Comparison of ENCODE assay signal across 7 mouse cellular contexts in genomic region chr9:15280491-15280879, GRCm38 (mm10). TPM values are rescaled to one million over a fixed set of nuclear protein-coding genes. Genes with fewer than 3 reads are reported as not detected.
A peak's percentile ranks its signal among the peaks of the same experiment; 100 is the strongest.
DNase-seq lines count a peak whose midpoint lies in the region; ATAC-seq and TF ChIP-seq lines count a peak whose summit lies in the region.

No protein-coding gene starts in this region.

- ATAC-seq in forebrain, embryonic 12.5 days (ENCODE audit: low FRiP score): no peak
- ATAC-seq in stomach, embryonic 16.5 days (ENCODE audit: insufficient read depth, low FRiP score): no peak

- no peaks in the 10 kb centered on the region for H3K79me2 ChIP-seq in liver, adult 2 months (ENCODE audit: control insufficient read depth, insufficient read depth, low read length)

- peak overlapping the region; percentile 96 for H3K4me3 ChIP-seq in forebrain, embryonic 12.5 days (replicated peaks)
- peak overlapping the region; percentile 92 for H3K4me3 ChIP-seq in liver, adult 2 months (ENCODE audit: insufficient read depth, low read depth, low read length)
- peak overlapping the region; percentile 97 for H3K4me3 ChIP-seq in stomach, embryonic 16.5 days (replicated peaks; ENCODE audit: low read length)

- no peaks in the 10 kb centered on the region for H3K27me3 ChIP-seq in forebrain, embryonic 12.5 days
- no peaks in the 10 kb centered on the region for H3K27me3 ChIP-seq in liver, adult 2 months (ENCODE audit: control insufficient read depth, insufficient read depth, low read length)
- no peaks in the 10 kb centered on the region for H3K27me3 ChIP-seq in stomach, embryonic 16.5 days (ENCODE audit: control insufficient read depth, insufficient read depth, low read length)

- no peak for TF ChIP-seq CTCF in liver, adult 2 months (IDR thresholded peaks at IDR 0.05; ENCODE audit: low read depth, low read length)

- peak overlapping the region; percentile 80 for H3K4me2 ChIP-seq in forebrain, embryonic 12.5 days
- peak overlapping the region; percentile 65 for H3K4me2 ChIP-seq in stomach, embryonic 16.5 days (ENCODE audit: low read depth, low read length)

- peak; percentile 9 for DNase-seq in spleen, adult 12 weeks (ENCODE audit: low spot score)
- no peak for DNase-seq in spleen, postnatal 14 days (ENCODE audit: low spot score in 2 of 2)
- DNase-seq in liver, adult 2 months (ENCODE audit: extremely low read depth, low read depth, low spot score): no peak
- DNase-seq in gastrocnemius, postnatal 4 days (ENCODE audit: low spot score in 2 of 2): no peak
- no peak for DNase-seq in thymus, adult 18-20 months

- H3K9ac ChIP-seq in forebrain, embryonic 12.5 days: peak overlapping the region; percentile 98
- H3K9ac ChIP-seq in liver, adult 2 months (ENCODE audit: low read depth, low read length): peak overlapping the region; percentile 45
- H3K9ac ChIP-seq in stomach, embryonic 16.5 days (ENCODE audit: low read length): peak overlapping the region; percentile 98

- no peaks in the 10 kb centered on the region for H3K9me3 ChIP-seq in forebrain, embryonic 12.5 days
- H3K9me3 ChIP-seq in stomach, embryonic 16.5 days (replicated peaks; ENCODE audit: control insufficient read depth, low read length): no peaks in the 10 kb centered on the region

- no peak for TF ChIP-seq POLR2A in liver, adult 2 months (IDR thresholded peaks at IDR 0.05; ENCODE audit: extremely low read depth, insufficient read depth, low read length)

- H3K36me3 ChIP-seq in forebrain, embryonic 12.5 days (replicated peaks): peaks cover 4% of the 10 kb centered on the region
- H3K36me3 ChIP-seq in liver, adult 2 months (ENCODE audit: control insufficient read depth, insufficient read depth, low read length): peaks cover 12% of the 10 kb centered on the region
- H3K36me3 ChIP-seq in stomach, embryonic 16.5 days (ENCODE audit: control insufficient read depth, insufficient read depth, low read length): 0 out of 2 replicates have a peak, but pooled peaks cover 3% of the 10 kb centered on the region

- H3K27ac ChIP-seq in forebrain, embryonic 12.5 days: 0 out of 2 replicates have a peak overlapping the region, but pooled peaks have one; percentile 13
- H3K27ac ChIP-seq in liver, adult 2 months (replicated peaks; ENCODE audit: insufficient read depth, low read depth, low read length): peak overlapping the region; percentile 24; the same call in 1 of the 2 replicates
- H3K27ac ChIP-seq in stomach, embryonic 16.5 days (ENCODE audit: low read length): no peak overlapping the region

- WGBS in forebrain, embryonic 12.5 days: 44% methylated on average over 5 of the region's 5 CpGs
- 41% methylated on average over 5 of the region's 5 CpGs for WGBS in liver, adult 2 months
- 47% methylated on average over 5 of the region's 5 CpGs for WGBS in stomach, embryonic 16.5 days

- peaks cover 25% of the 10 kb centered on the region for H3K4me1 ChIP-seq in forebrain, embryonic 12.5 days
- H3K4me1 ChIP-seq in liver, adult 2 months (ENCODE audit: control insufficient read depth, insufficient read depth, low read length): peaks cover 8% of the 10 kb centered on the region
- H3K4me1 ChIP-seq in stomach, embryonic 16.5 days (ENCODE audit: control insufficient read depth, insufficient read depth, low read length): peaks cover 11% of the 10 kb centered on the region

RNA-seq across cellular contexts. Expression of gene Med17, which starts 0.8 kb away (rescaled TPM):
- polyA plus RNA-seq in forebrain, embryonic 12.5 days (2016; fragmentation: Nextera tagmentation; extraction: Ambion mirVana): 44.6 and 49.1 TPM in 2 replicates
- 8.5 and 10.7 TPM in 2 replicates for total RNA-seq in liver, adult 2 months (2014; rRNA removed)
- polyA plus RNA-seq in liver, adult 2 months (2012; rRNA removed): 12.6 and 12.9 TPM in 2 replicates
- 24.8 and 26.8 TPM in 2 replicates for polyA plus RNA-seq in stomach, embryonic 16.5 days (2015; fragmentation: Nextera tagmentation; extraction: Ambion mirVana)
- 10 to 100 TPM; 19.8 to 26.0 TPM for total RNA-seq in gastrocnemius, postnatal 4 days (2021)

RNA-seq across cellular contexts. Expression of gene Taf1d, which starts 25.5 kb away (rescaled TPM):
- polyA plus RNA-seq in forebrain, embryonic 12.5 days (2016; fragmentation: Nextera tagmentation; extraction: Ambion mirVana): 65.4 and 74.9 TPM in 2 replicates
- total RNA-seq in liver, adult 2 months (2014; rRNA removed): 179 and 188 TPM in 2 replicates
- polyA plus RNA-seq in liver, adult 2 months (2012; rRNA removed): 4.1 and 6.8 TPM in 2 replicates
- 55.2 and 70.1 TPM in 2 replicates for polyA plus RNA-seq in stomach, embryonic 16.5 days (2015; fragmentation: Nextera tagmentation; extraction: Ambion mirVana)
- total RNA-seq in gastrocnemius, postnatal 4 days (2021): 10 to 100 TPM; 66.9 to 89.1 TPM

RNA-seq across cellular contexts. Expression of gene 4931406C07Rik, which starts 25.8 kb away (rescaled TPM):
- polyA plus RNA-seq in forebrain, embryonic 12.5 days (2016; fragmentation: Nextera tagmentation; extraction: Ambion mirVana): 7.0 and 8.9 TPM in 2 replicates
- 122 and 174 TPM in 2 replicates for total RNA-seq in liver, adult 2 months (2014; rRNA removed)
- polyA plus RNA-seq in liver, adult 2 months (2012; rRNA removed): 48.2 and 56.1 TPM in 2 replicates
- 8.9 and 9.0 TPM in 2 replicates for polyA plus RNA-seq in stomach, embryonic 16.5 days (2015; fragmentation: Nextera tagmentation; extraction: Ambion mirVana)
- total RNA-seq in gastrocnemius, postnatal 4 days (2021): 10 to 100 TPM; 19.5 to 20.6 TPM

RNA-seq across cellular contexts. Expression of gene Vstm5, which starts 41.6 kb away (rescaled TPM):
- 1.1 and 2.5 TPM in 2 replicates for polyA plus RNA-seq in forebrain, embryonic 12.5 days (2016; fragmentation: Nextera tagmentation; extraction: Ambion mirVana)
- 0.07 and 0.09 TPM in 2 replicates for total RNA-seq in liver, adult 2 months (2014; rRNA removed)
- 0.15 and 0.24 TPM in 2 replicates for polyA plus RNA-seq in liver, adult 2 months (2012; rRNA removed)
- 7.4 and 10.8 TPM in 2 replicates for polyA plus RNA-seq in stomach, embryonic 16.5 days (2015; fragmentation: Nextera tagmentation; extraction: Ambion mirVana)
- total RNA-seq in gastrocnemius, postnatal 4 days (2021): 1 to 10 TPM in 1 of 2 experiments, under 1 TPM in 1; 0.81 to 1.3 TPM

Comparison
In these comparisons a context has a peak if more than half of its experiments do, and no peak if none do; other contexts are left out.
1. H3K9ac ChIP-seq: peak in every context shown above with its lines; median percentile 98 in forebrain, embryonic 12.5 days; 98 in stomach, embryonic 16.5 days; 45 in liver, adult 2 months.